Mouse (Mus musculus) spleen, postnatal 36 days (tissue): ENCODE data around the gene Ptch1.

Experiments used
- DNase-seq, 2 experiments: peaks; one replicate each; pipeline ENCODE4 v3.0.0; 2022; ENCODE audit warnings: low spot score in 2 of 2, mixed read lengths in 1 of 2

The Ptch1 gene

DNA sequence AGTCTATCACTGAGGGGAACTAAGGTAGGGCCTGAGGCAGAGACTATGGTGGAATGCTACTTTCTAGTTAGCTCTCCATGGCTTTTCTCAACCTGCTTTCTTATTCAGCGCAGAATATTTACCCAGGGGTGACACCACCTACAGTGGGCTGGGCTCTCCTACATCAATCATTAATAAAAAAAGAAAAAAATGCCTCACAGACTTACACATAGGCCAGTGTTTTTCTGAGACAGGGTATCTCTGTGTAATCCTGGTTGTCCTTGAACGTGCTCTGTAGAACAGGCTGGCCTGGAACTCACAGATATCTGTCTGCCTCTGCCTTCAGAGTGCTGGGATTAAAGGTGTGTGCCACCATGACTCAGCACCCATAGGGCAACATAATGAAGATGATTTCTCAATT, 73.9 kb downstream of the Ptch1 start:
- DNase-seq: no peak

DNA sequence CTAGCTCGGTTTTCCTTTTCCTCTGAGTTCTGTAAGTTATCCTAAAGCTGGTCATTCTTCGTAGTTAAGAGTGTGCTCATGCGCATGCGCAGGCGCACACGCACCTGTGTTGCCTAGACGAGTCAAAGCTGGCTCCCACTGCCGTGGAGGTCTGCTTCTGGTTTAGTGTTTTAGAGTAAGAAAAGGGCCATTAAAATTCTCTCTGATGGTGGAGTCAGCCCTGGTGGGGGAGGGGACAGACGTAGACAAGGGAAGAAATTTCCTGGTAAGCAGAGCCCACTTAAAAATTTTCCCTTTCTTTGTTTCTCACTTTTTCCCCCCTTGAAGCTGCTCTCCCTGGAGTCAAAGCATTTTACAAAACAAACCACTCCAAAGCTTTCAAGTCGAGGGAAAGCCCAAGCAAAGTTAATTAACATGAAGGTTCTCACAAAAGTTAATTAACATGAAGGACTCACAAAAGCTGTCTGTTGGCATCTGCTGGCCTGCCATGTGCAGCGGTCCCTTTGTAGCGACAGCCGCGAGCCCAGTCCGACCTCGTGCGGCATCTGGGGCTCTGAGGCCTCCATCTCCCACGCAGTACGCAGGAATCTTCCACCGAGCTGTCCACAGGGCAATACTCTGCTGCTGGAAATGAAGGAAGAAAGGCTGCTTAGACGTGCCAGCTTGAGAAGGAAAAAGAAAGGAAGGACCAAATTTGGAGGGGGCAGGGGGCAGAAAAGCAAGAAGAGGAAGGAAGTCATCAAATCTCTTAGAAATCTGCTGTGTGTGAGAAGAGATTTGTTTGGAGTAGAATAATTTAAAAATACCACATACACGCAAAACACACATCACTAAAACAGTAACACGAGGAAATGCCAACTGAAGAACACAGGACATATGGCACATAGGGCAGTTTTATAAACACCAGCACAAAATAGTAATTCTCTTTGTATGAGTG, 76.5 kb downstream of the Ptch1 start, which contains the start of gene Fancc:
TSS of gene Fancc (minus strand) at position 633 of the 937 bp plus-strand sequence.
- no peak for DNase-seq

DNA sequence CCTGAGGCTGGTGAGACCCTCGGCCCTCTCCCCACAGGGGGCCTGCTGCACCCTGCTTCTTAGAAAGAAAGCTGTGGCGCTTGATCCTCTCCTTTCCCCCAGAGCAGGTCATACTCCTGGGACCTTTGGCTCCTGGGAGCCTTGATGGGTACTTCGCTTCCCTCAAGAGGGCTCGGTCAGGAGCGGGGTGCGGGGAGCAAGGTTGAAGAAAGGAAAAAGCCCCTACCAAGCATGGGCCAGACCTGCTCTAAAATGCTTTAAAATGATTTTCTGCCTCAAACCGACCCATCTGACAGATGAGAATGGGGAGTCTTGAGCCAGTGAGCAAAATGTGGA, 85.7 kb downstream of the Ptch1 start:
- DNase-seq: no peak

DNA sequence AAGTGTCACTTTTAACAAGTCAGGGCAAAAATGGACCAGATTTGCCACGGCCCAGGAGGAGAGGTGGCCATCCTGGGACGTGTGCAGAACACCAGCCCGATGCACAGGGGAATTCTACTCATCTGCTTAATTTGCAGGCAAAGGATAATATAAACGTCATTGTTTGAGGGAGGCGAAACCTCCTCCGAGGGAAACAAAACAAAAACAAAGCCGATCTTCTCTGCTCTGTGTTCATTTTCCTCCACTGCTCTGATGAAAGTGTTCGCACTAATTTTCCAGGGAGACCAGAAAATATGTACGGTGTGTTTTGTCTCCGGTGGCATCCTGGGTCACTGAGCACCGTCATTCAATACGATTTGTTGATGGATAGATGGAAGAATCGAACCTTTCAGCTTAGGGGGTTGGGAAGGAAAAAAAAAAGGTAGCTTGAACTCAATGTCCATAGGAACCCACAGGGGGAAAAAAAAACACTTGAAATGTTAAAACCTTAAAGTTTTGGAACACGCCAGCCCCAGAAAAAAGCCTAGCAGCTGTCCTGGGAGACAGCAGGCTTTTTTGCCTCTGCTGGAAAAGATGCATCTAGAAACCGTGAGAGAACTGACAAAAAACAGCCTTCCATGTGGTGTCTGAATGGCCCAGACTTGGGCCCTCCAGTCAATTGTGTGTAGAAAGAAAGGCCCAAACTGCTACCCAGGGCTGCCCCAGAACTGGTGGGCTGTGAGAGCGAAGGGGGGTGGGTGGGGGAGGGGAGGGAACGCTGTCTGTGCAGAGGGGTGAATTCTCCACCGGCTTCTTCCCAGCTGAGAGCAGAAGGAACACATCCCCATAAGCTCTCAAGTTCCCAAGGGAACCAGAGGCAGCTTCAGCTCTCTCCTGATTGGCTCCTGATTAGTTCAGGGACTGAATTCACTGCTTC, 86.3 kb downstream of the Ptch1 start:
- DNase-seq: no peak

DNA sequence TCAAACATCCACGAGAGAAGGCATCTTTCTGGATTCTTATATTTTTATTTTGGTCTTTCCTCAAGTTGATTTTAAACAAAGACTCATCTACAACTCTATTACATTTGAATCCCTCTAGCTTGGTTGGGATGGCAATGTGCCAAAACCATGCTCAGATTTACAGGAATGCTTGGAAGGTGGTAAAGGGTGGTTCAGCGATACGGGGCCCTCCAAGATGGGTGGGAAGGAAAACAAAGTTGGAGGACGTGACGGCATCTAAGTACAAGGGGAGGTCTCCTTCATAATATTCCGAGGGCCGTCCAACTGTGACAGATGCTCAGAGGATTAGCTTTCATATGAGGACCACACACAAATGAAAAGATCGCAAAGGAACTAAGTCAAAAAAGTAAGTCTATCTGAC, 98.0 kb downstream of the Ptch1 start:
- no peak for DNase-seq
